Mouse (Mus musculus) liver, embryonic 16.5 days (tissue): ENCODE measurements around the gene C1qtnf3. TPM values are rescaled to one million over a fixed set of nuclear protein-coding genes. Genes with fewer than 3 reads are reported as not detected.

Source experiments
- ATAC-seq: fragments of 200-750 bp; cut with Nextera tagmentation; 2 replicates; pipeline ENCODE4 v1.8.0; 2017; ENCODE audit warnings: low read depth, mild to moderate bottlenecking, moderate number of reproducible peaks, moderate library complexity
- H3K27ac ChIP-seq: fragments of 300-500 bp; sonication (generic); 2 replicates; pipeline ENCODE4 v1.5.1; 2014; ENCODE audit warnings: mild to moderate bottlenecking, low read length
- H3K27me3 ChIP-seq: fragments of 300-500 bp; sonication (generic); 2 replicates; pipeline ENCODE4 v1.6.1; 2014; ENCODE audit warnings: low read depth, low read length, mixed read lengths; ENCODE audit not compliant: control insufficient read depth, insufficient read depth
- H3K36me3 ChIP-seq: fragments of 300-500 bp; sonication (generic); 2 replicates; pipeline ENCODE4 v1.6.1; 2014; ENCODE audit warnings: mild to moderate bottlenecking; ENCODE audit not compliant: control insufficient read depth, insufficient read depth
- H3K4me1 ChIP-seq: fragments of 300-500 bp; sonication (generic); 2 replicates; pipeline ENCODE4 v1.6.1; 2014; ENCODE audit warnings: low read depth, low read length, mixed read lengths; ENCODE audit not compliant: control insufficient read depth
- H3K4me2 ChIP-seq: fragments of 300-500 bp; sonication (generic); 2 replicates; pipeline ENCODE4 v1.6.1; 2014; ENCODE audit warnings: low read depth, low read length, mixed read lengths
- H3K4me3 ChIP-seq: fragments of 300-500 bp; sonication (generic); 2 replicates; pipeline ENCODE4 v1.5.1; 2014; ENCODE audit warnings: low read depth, mild to moderate bottlenecking, low read length
- H3K9ac ChIP-seq: fragments of 300-500 bp; sonication (generic); 2 replicates; pipeline ENCODE4 v1.6.1; 2014; ENCODE audit warnings: low read depth, low read length
- H3K9me3 ChIP-seq: fragments of 300-500 bp; sonication (generic); replicated peaks from 2 replicates; pipeline ENCODE4 v1.6.1; 2016; ENCODE audit warnings: low read length; ENCODE audit not compliant: control insufficient read depth
- WGBS: fragments of 180-500 bp; shearing (Covaris S2); extraction: QIAGEN DNeasy Blood & Tissue Kit; methylation state at CpG from one replicate; pipeline ENCODE4 v1.1.7; 2014; ENCODE audit not compliant: insufficient replicate concordance; 5-methylcytosine and 5-hydroxymethylcytosine counted together
- polyA plus RNA-seq: library from polyadenylated mRNA; unstranded; fragments of >200 nt; fragmentation: Nextera tagmentation; extraction: Ambion mirVana; gene quantifications from 2 replicates; pipeline ENCODE4 v1.2.1, GENCODE M21; 2015

The C1qtnf3 gene
- polyA plus RNA-seq, 1 experiment from 2014 or later: 0.46 TPM

DNA sequence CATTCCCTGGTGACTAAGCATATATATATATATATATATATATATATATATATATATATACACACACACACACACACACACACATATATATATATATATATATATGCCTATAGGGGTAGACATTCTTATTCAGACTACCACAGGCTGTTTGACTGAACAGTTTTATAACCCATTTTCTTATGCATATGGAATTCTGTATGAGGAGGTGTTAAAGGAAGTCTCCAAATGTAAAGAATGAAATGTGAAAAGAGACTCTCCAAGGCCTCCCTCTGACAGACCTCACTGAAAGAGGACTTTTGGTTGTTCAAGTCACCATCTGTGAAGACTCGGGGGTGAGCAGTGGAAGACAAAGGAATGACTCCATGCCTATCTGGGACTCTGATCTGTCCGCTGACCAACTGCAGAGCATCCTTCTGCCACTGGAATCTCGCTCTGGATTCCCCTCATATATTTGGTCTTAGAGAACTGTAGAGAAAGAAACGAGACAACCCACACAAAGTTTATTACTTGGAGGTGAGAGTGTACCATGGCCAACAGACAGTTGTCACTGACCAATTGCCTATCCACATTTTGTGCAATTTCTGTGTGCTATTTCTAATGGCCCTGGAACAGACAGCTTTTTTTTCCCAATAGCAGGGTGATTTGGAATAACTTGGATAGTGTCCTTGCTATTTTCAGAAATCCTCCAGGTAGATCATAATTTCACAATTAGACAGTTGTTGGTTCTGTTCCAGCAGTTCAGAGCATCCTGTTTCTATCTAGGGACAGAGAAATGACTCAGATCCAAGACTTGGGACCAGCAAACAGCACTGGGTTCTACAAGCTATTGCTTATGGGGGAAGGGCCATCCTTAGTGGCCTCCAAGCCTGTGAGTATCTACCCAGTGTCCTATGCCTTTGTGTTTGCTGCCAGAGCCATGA lies 28.8 kb upstream of the C1qtnf3 start:
- 51% methylated on average over 4 of the region's 4 CpGs for WGBS
- ATAC-seq: no peak
- Histone ChIP-seq H3K4me3 (no peak overlapping the region), H3K9me3 (no peaks in the 10 kb centered on the region), H3K27ac (no peak overlapping the region), H3K9ac (no peak overlapping the region), H3K4me2 (no peak overlapping the region), H3K36me3 (no peaks in the 10 kb centered on the region), H3K27me3 (no peaks in the 10 kb centered on the region), H3K4me1 (no peaks in the 10 kb centered on the region)

DNA sequence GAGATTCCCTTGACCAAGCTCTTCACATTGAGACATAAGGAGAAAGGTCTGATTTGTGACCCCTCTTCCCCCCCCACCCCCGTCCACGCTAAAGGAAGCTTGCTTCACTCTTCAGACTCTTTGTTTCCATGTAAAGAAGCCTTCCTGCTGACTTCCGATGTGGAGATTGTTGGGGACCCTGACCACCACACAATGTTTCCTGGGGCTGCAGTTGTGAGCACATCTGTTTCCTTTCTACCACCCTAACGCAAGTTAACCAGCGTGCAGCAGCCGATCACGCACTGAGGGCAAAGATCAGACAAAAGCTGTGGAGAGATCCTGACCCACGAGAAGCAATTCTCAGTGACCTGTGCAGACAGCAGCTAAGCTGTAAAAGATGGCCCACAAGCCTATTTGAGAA lies 24.8 kb upstream of the C1qtnf3 start:
- no peak overlapping the region for H3K27ac ChIP-seq
- no peaks in the 10 kb centered on the region for H3K27me3 ChIP-seq
- no peaks in the 10 kb centered on the region for H3K9me3 ChIP-seq
- H3K4me1 ChIP-seq: no peaks in the 10 kb centered on the region
- no peak for ATAC-seq
- H3K4me2 ChIP-seq: no peak overlapping the region
- no peak overlapping the region for H3K9ac ChIP-seq
- no peaks in the 10 kb centered on the region for H3K36me3 ChIP-seq
- no peak overlapping the region for H3K4me3 ChIP-seq
- WGBS: 18% methylated on average over 8 of the region's 8 CpGs

DNA sequence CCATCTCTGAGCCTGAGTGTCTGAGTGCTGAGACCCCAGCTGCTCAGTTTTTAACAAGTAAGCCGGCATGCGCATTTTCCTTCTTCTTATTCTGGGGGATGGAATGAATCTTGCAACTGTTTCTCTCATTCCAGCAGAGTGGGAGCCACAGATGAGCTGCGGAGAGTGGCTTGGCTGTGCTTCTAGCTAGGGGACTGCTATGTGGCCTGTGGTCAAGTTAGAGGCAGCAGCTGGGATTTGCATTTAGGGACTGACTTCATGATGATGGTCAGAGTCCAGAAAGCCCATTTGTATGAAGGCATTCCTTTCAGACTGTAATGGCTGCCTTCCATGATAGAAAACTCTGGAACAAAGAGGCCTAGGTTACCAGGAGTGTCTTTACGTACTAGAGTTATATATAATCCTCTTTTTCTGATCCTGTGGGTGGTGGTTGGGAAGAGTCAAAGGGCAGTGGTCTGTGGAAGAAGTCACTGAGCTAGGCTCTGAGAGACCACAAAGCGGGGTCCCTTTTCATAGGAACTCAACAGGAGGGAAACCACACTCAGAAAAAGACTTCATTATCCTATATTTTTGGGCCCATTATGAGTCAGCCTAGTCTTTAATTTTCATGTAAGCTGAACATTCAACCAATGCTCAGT lies 23.4 kb upstream of the C1qtnf3 start:
- Histone ChIP-seq H3K4me2 (no peak overlapping the region), H3K4me1 (no peaks in the 10 kb centered on the region), H3K9ac (no peak overlapping the region), H3K27ac (no peak overlapping the region), H3K36me3 (no peaks in the 10 kb centered on the region), H3K4me3 (no peak overlapping the region), H3K9me3 (no peaks in the 10 kb centered on the region), H3K27me3 (no peaks in the 10 kb centered on the region)
- WGBS: 66% methylated on average over 5 of the region's 5 CpGs
- no peak for ATAC-seq

- no peak for ATAC-seq
- Histone ChIP-seq H3K4me3 (no peak overlapping the region), H3K36me3 (no peaks in the 10 kb centered on the region), H3K27ac (no peak overlapping the region), H3K27me3 (no peaks in the 10 kb centered on the region), H3K9ac (no peak overlapping the region), H3K4me2 (no peak overlapping the region), H3K4me1 (no peaks in the 10 kb centered on the region), H3K9me3 (no peaks in the 10 kb centered on the region)
- WGBS: 11% methylated on average over 1 of the region's 1 CpGs
Measured at GRCm38 (mm10) chr15:10933930-10934329, 18.2 kb upstream of the C1qtnf3 start.

DNA sequence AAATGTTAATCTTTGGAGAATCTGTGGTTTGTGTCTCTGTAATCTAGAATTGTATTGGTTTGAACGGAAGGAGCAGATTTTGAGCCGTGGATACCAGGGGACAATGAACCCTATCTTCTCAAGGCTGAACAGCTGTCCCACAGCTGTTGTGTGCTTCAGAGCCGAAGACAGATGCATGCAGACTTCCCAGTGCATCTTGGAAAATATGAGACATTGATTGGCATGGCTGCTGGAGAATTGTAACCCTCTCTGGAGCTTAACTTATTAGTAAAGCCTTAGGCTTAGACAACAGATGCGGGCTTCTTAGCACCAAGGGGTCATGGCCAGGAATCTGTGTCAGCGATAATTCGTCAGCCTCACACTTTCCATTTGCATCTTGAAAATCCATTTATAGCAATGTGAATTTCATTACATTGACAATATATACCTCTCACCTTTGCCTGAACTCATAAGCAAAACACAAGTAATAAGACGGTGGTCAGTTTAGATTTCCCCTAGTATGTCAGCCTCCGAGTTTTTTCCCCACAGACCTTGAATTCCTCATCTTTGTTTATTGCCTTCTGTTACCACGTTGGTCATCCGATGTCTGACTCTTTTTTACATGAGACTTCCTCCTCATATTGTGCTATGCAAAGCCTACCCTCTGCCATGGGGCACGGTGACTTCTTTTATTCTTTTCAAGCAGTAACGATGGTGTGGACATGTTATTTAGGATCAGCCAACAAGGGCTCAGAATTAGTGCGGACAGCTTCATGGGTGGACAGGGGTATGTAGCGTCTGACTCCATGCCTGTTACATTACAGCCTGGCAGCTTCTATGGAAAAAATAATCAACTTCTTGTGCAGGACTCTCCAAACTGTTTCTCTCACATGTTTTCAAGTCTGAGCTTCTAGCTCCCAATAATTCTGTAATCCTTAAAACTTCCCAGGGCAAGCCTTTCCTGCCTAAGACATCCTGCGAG lies 11.7 kb upstream of the C1qtnf3 start:
- H3K9ac ChIP-seq: no peak overlapping the region
- H3K27ac ChIP-seq: no peak overlapping the region
- H3K4me2 ChIP-seq: no peak overlapping the region
- H3K4me3 ChIP-seq: no peak overlapping the region
- H3K4me1 ChIP-seq: no peaks in the 10 kb centered on the region
- no peaks in the 10 kb centered on the region for H3K27me3 ChIP-seq
- 67% methylated on average over 15 of the region's 15 CpGs for WGBS
- no peaks in the 10 kb centered on the region for H3K36me3 ChIP-seq
- no peaks in the 10 kb centered on the region for H3K9me3 ChIP-seq
- ATAC-seq: no peak

GRCm38 (mm10) chr15:10941901-10942300 lies 10.2 kb upstream of the C1qtnf3 start:
- H3K9me3 ChIP-seq: no peaks in the 10 kb centered on the region
- ATAC-seq: no peak
- 58% methylated on average over 6 of the region's 6 CpGs for WGBS

DNA sequence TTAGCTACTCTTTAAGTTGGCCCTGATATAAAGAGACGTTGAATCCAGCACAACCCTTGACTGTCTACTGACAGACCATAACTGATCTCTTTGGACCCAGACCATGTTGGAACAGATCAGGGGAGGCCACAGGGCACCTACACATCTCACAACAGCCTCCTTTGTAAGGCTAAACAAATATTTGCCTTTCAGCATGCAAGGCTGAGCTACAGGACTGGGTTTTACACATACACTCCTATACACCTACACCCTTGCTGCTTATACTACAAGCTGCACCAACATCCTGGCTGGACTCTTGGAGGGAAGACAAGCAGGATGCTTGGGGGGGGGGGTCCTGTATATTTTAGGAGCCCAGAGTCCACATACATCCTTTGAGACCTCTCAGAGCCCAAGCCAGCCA lies 4.3 kb upstream of the C1qtnf3 start:
- Histone ChIP-seq H3K9me3 (no peaks in the 10 kb centered on the region), H3K36me3 (no peaks in the 10 kb centered on the region), H3K4me3 (no peak overlapping the region), H3K9ac (no peak overlapping the region), H3K27ac (no peak overlapping the region), H3K4me2 (no peak overlapping the region), H3K27me3 (no peaks in the 10 kb centered on the region), H3K4me1 (no peaks in the 10 kb centered on the region)
- WGBS: 52% methylated on average over 1 of the region's 1 CpGs
- peak; percentile 82 for ATAC-seq

More at GRCm38 (mm10) chr15:10941901-10942300, 10.2 kb upstream of the C1qtnf3 start:
- no peaks in the 10 kb centered on the region for H3K27me3 ChIP-seq
- no peak overlapping the region for H3K4me3 ChIP-seq
- no peak overlapping the region for H3K27ac ChIP-seq
- no peak overlapping the region for H3K9ac ChIP-seq
- H3K4me2 ChIP-seq: no peak overlapping the region
- H3K36me3 ChIP-seq: no peaks in the 10 kb centered on the region
- no peaks in the 10 kb centered on the region for H3K4me1 ChIP-seq

GRCm38 (mm10) chr15:10952760-10953305 lies 701 bp downstream of the C1qtnf3 start:
- no peaks in the 10 kb centered on the region for H3K27me3 ChIP-seq
- 42% methylated on average over 4 of the region's 4 CpGs for WGBS
- no peak overlapping the region for H3K9ac ChIP-seq
- H3K27ac ChIP-seq: no peak overlapping the region
- no peaks in the 10 kb centered on the region; the same call in 1 of the 2 replicates for H3K4me1 ChIP-seq
- no peak overlapping the region for H3K4me2 ChIP-seq
- no peak for ATAC-seq
- no peaks in the 10 kb centered on the region for H3K9me3 ChIP-seq
- H3K4me3 ChIP-seq: no peak overlapping the region
- no peaks in the 10 kb centered on the region for H3K36me3 ChIP-seq
